Mouse (Mus musculus): ENCODE results near the gene Exosc2.

Exosc2 gene

DNA sequence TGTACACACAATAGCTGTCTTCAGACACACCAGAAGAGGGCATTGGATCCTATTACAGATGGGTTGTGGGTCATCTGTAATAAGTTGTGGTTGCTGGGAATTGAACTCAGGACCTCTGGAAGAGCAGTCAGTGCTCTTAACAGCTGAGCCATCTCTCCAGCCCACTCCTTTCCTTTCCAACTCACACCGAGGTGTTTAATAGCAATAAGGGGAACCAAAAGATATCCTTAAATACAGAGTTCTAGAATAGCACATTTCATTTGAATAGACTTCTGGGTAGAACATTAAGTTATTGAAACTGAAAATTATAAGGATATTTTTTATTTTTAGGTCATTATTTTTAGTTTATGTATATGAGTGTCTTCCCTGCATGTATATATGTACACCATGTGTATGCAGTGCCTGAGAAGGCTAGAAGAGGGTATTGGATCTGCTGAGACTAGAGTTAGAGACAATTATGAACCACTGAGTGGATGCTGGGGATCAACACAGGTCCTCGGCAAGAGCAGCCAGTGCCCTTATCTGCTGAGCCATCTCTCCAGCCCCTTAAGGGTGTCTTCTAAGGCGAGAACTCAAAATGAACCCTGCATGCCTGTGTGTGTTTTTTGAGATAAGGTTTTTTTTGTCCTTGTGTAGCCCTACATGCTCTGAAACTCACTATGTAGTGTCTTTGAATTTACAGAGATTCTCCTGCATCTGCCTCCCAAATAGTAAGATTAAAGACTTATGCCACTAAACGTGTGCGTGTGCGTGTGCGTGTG lies 54.4 kb downstream of the Exosc2 start:
- no peak for DNase-seq (ENCODE audit: low read depth, low spot score)

DNA sequence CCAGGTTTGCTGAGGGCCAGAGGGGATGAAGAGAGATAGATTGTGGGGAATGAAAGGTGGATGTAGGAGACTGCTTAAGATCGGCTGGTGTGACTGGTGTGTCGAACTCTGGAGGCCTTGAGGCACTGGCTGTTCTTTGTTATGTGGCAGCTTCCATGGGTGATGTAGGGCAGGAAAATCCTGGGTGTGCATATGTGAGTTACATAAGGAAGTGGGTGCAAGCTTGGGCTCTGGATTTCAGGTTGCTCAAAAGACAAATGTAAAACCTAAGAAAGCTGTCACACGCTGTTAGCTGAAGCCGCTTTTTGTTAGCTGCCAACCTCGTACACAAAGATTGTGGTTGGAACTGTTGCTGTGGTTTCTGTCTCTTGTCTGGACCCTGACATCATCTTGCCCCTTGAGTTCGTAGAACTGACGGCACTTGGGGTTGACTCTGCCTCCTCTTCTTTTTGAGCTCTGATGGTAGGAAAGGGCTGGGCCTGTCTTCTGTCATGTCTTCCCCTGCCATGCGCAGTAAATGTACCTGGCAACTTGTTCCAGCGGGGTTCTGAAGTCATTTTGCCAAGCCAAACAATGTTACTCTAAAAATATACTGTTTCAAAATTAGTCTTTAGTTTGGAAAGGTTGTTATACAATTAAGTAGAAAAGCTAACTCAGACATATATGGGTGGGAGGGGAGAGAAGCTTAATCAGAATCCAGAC lies 57.2 kb downstream of the Exosc2 start:
- DNase-seq (ENCODE audit: low read depth, low spot score) = no peak

DNA sequence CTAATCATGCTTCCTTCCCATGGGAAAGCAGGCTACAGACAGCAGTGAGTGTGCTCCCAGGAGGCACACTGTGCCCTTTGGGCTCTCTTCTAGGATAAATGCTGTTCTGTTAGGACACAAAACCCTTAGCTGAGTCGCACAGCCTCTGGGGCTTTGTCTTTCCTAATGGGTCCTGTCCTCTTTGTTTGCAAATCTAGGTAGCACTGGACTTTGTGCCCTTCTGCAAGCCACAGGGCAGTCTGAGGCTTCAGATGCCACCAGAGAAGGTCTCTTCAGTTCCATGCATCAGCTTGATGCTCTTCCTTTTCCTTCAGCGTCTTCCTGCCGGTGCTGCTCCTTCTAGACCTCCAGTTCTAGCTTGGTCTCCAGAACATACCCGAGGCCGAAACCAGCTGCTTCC lies 60.1 kb downstream of the Exosc2 start:
- no peak for DNase-seq (ENCODE audit: low read depth, low spot score)
